Mouse (Mus musculus): Measurements from ENCODE around the gene Utf1. TPM values are rescaled to one million over a fixed set of nuclear protein-coding genes. Genes with fewer than 3 reads are reported as not detected.
A peak's percentile ranks its signal among the peaks of the same experiment; 100 is the strongest.

Utf1 gene
- polyA plus RNA-seq, 1 experiment from 2014 or later: 0.38 TPM

GRCm38 (mm10) chr7:139945516-139945915 lies 1.9 kb downstream of the Utf1 start:
- H3K9me3 ChIP-seq (replicated peaks): no peaks in the 10 kb centered on the region
- peaks cover 100% of the 10 kb centered on the region for H3K27me3 ChIP-seq (ENCODE audit: low read depth, poor library complexity, severe bottlenecking)
- DNase-seq (ENCODE audit: low spot score): no peak
- 10% methylated on average over 5 of the region's 5 CpGs for WGBS
- H3K36me3 ChIP-seq: no peaks in the 10 kb centered on the region
- H3K27ac ChIP-seq: no peak overlapping the region
- H3K4me1 ChIP-seq: peaks cover 23% of the 10 kb centered on the region
- no peak overlapping the region for H3K4me3 ChIP-seq

GRCm38 (mm10) chr7:139946032-139946431 lies 2.4 kb downstream of the Utf1 start:
- no peaks in the 10 kb centered on the region for H3K9me3 ChIP-seq (replicated peaks)
- 23% methylated on average over 5 of the region's 5 CpGs for WGBS
- no peak overlapping the region for H3K27ac ChIP-seq
- peaks cover 100% of the 10 kb centered on the region for H3K27me3 ChIP-seq (ENCODE audit: low read depth, poor library complexity, severe bottlenecking)
- H3K4me1 ChIP-seq: peaks cover 28% of the 10 kb centered on the region
- H3K36me3 ChIP-seq: no peaks in the 10 kb centered on the region
- no peak for DNase-seq (ENCODE audit: low spot score)
- H3K4me3 ChIP-seq: no peak overlapping the region

- Histone ChIP-seq H3K4me3 (peak overlapping the region; percentile 59), H3K27me3 (ENCODE audit: low read depth, poor library complexity, severe bottlenecking) (peaks cover 87% of the 10 kb centered on the region), H3K27ac (peak overlapping the region; percentile 22; the same call in 1 of the 2 replicates), H3K36me3 (no peaks in the 10 kb centered on the region), H3K4me1 (peaks cover 18% of the 10 kb centered on the region), H3K9me3 (replicated peaks) (no peaks in the 10 kb centered on the region)
- peak; percentile 63 for DNase-seq (ENCODE audit: low spot score)
- WGBS: under 1% methylated on average over 15 of the region's 15 CpGs
Observed at GRCm38 (mm10) chr7:139949893-139950282, 6.3 kb downstream of the Utf1 start.

- peak overlapping the region; percentile 22; the same call in 1 of the 2 replicates for H3K27ac ChIP-seq
- DNase-seq (ENCODE audit: low spot score): peak; percentile 62
- peak overlapping the region; percentile 59 for H3K4me3 ChIP-seq
- no peaks in the 10 kb centered on the region for H3K36me3 ChIP-seq
- WGBS: under 1% methylated on average over 33 of the region's 33 CpGs
- peaks cover 18% of the 10 kb centered on the region for H3K4me1 ChIP-seq
- H3K9me3 ChIP-seq (replicated peaks): no peaks in the 10 kb centered on the region
- H3K27me3 ChIP-seq (ENCODE audit: low read depth, poor library complexity, severe bottlenecking): peaks cover 87% of the 10 kb centered on the region
Observed at GRCm38 (mm10) chr7:139950283-139950971, 6.8 kb downstream of the Utf1 start.

- H3K36me3 ChIP-seq: no peaks in the 10 kb centered on the region
- H3K4me3 ChIP-seq: peak overlapping the region; percentile 59
- H3K27ac ChIP-seq: no peak overlapping the region
- H3K9me3 ChIP-seq (replicated peaks): no peaks in the 10 kb centered on the region
- DNase-seq (ENCODE audit: low spot score): peak; percentile 47
- 5% methylated on average over 16 of the region's 16 CpGs for WGBS
- H3K27me3 ChIP-seq (ENCODE audit: low read depth, poor library complexity, severe bottlenecking): peaks cover 87% of the 10 kb centered on the region
- peaks cover 18% of the 10 kb centered on the region for H3K4me1 ChIP-seq
Observed at GRCm38 (mm10) chr7:139951079-139951478, 7.5 kb downstream of the Utf1 start.

- Histone ChIP-seq H3K4me1 (peaks cover 18% of the 10 kb centered on the region), H3K27ac (no peak overlapping the region), H3K9me3 (replicated peaks) (no peaks in the 10 kb centered on the region), H3K27me3 (ENCODE audit: low read depth, poor library complexity, severe bottlenecking) (peaks cover 87% of the 10 kb centered on the region), H3K4me3 (no peak overlapping the region), H3K36me3 (no peaks in the 10 kb centered on the region)
- DNase-seq (ENCODE audit: low spot score): no peak
- 59% methylated on average over 6 of the region's 6 CpGs for whole genome bisulfite sequencing
Observed at GRCm38 (mm10) chr7:139951991-139952633, 8.5 kb downstream of the Utf1 start.

GRCm38 (mm10) chr7:139955505-139955904 lies 11.9 kb downstream of the Utf1 start:
- Histone ChIP-seq H3K27me3 (ENCODE audit: low read depth, poor library complexity, severe bottlenecking) (peaks cover 78% of the 10 kb centered on the region), H3K36me3 (no peaks in the 10 kb centered on the region), H3K9me3 (replicated peaks) (no peaks in the 10 kb centered on the region), H3K4me3 (no peak overlapping the region), H3K27ac (no peak overlapping the region), H3K4me1 (peaks cover 8% of the 10 kb centered on the region; the same call in 1 of the 2 replicates)
- 84% methylated on average over 4 of the region's 4 CpGs for WGBS
- DNase-seq (ENCODE audit: low spot score): no peak

GRCm38 (mm10) chr7:139956658-139957057 lies 13.1 kb downstream of the Utf1 start:
- no peak for DNase-seq (ENCODE audit: low spot score)
- H3K36me3 ChIP-seq: no peaks in the 10 kb centered on the region
- peaks cover 75% of the 10 kb centered on the region for H3K27me3 ChIP-seq (ENCODE audit: low read depth, poor library complexity, severe bottlenecking)
- WGBS: 68% methylated on average over 3 of the region's 3 CpGs
- H3K4me3 ChIP-seq: no peak overlapping the region
- no peak overlapping the region for H3K27ac ChIP-seq
- no peaks in the 10 kb centered on the region for H3K9me3 ChIP-seq (replicated peaks)
- no peaks in the 10 kb centered on the region for H3K4me1 ChIP-seq

GRCm38 (mm10) chr7:139957437-139957836 lies 13.8 kb downstream of the Utf1 start:
- no peaks in the 10 kb centered on the region for H3K4me1 ChIP-seq
- peaks cover 67% of the 10 kb centered on the region for H3K27me3 ChIP-seq (ENCODE audit: low read depth, poor library complexity, severe bottlenecking)
- H3K9me3 ChIP-seq (replicated peaks): no peaks in the 10 kb centered on the region
- no peak overlapping the region for H3K27ac ChIP-seq
- WGBS: 49% methylated on average over 11 of the region's 11 CpGs
- H3K4me3 ChIP-seq: no peak overlapping the region
- H3K36me3 ChIP-seq: no peaks in the 10 kb centered on the region
- DNase-seq (ENCODE audit: low spot score): no peak

- Histone ChIP-seq H3K4me1 (no peaks in the 10 kb centered on the region), H3K9me3 (replicated peaks) (no peaks in the 10 kb centered on the region), H3K27ac (no peak overlapping the region), H3K4me3 (no peak overlapping the region), H3K36me3 (no peaks in the 10 kb centered on the region), H3K27me3 (ENCODE audit: low read depth, poor library complexity, severe bottlenecking) (peaks cover 62% of the 10 kb centered on the region)
- WGBS: 40% methylated on average over 11 of the region's 11 CpGs
- DNase-seq (ENCODE audit: low spot score): no peak
Observed at GRCm38 (mm10) chr7:139957958-139958357, 14.4 kb downstream of the Utf1 start.

- Histone ChIP-seq H3K4me3 (no peak overlapping the region), H3K27ac (no peak overlapping the region), H3K4me1 (no peaks in the 10 kb centered on the region), H3K9me3 (replicated peaks) (no peaks in the 10 kb centered on the region), H3K36me3 (no peaks in the 10 kb centered on the region), H3K27me3 (ENCODE audit: low read depth, poor library complexity, severe bottlenecking) (peaks cover 48% of the 10 kb centered on the region)
- 89% methylated on average over 10 of the region's 10 CpGs for WGBS
- no peak for DNase-seq (ENCODE audit: low spot score)
Observed at GRCm38 (mm10) chr7:139961141-139961540, 17.6 kb downstream of the Utf1 start.

GRCm38 (mm10) chr7:139963814-139964213 lies 20.2 kb downstream of the Utf1 start:
- H3K27ac ChIP-seq: no peak overlapping the region
- H3K4me1 ChIP-seq: 0 out of 2 replicates have a peak, but pooled peaks cover 3% of the 10 kb centered on the region
- 66% methylated on average over 4 of the region's 4 CpGs for WGBS
- no peak for DNase-seq (ENCODE audit: low spot score)
- no peaks in the 10 kb centered on the region for H3K36me3 ChIP-seq
- no peaks in the 10 kb centered on the region for H3K9me3 ChIP-seq (replicated peaks)
- no peak overlapping the region for H3K4me3 ChIP-seq
- peaks cover 26% of the 10 kb centered on the region for H3K27me3 ChIP-seq (ENCODE audit: low read depth, poor library complexity, severe bottlenecking)

- Histone ChIP-seq H3K9me3 (replicated peaks) (no peaks in the 10 kb centered on the region), H3K36me3 (no peaks in the 10 kb centered on the region), H3K4me3 (no peak overlapping the region), H3K27me3 (ENCODE audit: low read depth, poor library complexity, severe bottlenecking) (0 out of 2 replicates have a peak, but pooled peaks cover 9% of the 10 kb centered on the region), H3K4me1 (peaks cover 13% of the 10 kb centered on the region), H3K27ac (no peak overlapping the region)
- DNase-seq (ENCODE audit: low spot score): no peak
- WGBS: 33% methylated on average over 4 of the region's 4 CpGs
Observed at GRCm38 (mm10) chr7:139967175-139967574, 23.6 kb downstream of the Utf1 start.

Data from limb, embryonic 10.5 days (tissue).